Mouse (Mus musculus) right cerebral cortex, adult 18-20 months (tissue): ENCODE measurements at regions not wholly inside any gene's neighbourhood (a gene's known extent, or its start where the extent isn't known, plus 50 kb on each side); places are given as distances from the start of the nearest gene placed in this dataset.

Experiments used
- DNase-seq: peaks from one replicate; pipeline ENCODE4 v3.0.0; 2022; ENCODE audit warnings: mixed read lengths

DNA sequence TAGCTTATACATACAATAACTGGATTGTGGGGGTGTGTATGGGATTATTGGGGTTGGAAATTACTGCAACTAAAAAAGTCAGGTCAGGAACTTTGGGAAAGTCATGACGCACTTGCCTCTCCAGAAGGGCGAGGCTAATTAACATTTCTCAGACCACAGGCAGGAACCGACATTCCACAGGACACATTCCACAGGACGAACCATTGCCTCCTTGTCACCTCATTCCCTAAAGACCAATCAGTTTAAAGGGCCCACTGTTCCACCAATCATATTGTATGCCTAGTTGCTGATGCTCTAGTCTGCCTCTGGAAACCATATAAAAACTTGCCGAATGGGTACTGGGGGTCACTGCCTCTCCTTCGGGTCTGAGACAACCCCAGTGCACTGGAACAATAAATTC lies 113.0 kb upstream of the Pcgf5 start:
- no peak for DNase-seq

DNA sequence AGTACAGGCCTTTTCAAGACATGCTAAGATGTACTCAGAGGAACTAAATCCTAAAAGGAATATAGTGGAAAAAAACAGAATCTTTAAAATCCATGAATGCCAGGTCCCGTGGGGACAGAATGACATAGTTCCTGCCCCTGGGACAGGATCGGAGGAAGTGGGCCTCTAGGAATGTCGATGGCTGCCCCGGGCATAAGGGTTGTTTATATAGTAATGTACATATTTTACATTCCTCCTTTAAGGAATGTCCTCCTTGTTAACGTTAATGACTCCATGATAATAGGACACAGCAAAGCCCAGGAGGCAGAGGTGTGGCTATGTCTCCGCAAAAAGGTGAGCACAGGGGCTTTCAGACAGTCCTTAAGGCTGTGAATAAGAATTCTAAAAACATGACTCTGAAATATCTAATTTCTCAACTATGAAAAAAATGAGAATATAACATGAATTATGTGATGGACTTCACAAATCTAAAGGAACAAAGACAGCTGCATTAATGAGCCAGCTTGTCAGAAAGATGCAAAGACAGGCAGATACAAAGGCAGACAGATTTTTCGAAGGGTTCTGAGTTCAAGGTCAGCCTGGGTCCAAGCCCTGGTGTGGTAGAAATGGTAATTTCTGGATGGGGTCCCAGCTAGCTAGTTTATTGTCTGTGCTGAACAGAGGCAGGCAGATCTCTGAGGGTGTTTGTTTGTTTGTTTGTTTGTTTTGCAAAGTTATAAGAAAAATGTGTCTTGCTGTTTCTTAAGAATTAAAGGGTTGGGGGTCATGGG lies 111.3 kb upstream of the Pcgf5 start:
- no peak for DNase-seq

DNA sequence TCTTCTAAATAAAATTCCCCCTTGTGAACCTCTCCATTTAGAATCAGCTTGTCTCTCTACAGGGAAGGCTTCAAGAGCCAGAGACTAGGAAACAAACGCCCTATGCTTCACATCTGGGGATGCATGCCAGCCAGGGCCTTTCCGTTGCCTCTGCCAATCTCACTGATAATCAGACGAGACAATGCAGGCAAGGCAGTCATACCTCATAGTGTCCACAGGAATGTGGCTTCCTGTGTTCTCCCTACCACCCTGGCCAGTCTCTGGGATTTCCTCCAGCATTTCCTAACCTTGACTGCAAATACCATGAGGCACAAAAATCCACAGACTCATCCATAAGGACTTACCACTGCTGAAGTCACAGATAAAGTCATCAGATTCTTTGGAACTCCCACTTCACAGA lies 110.4 kb upstream of the Pcgf5 start:
- DNase-seq = no peak

GRCm38 (mm10) chr19:36238536-36238935 lies 109.6 kb upstream of the Pcgf5 start:
- DNase-seq = no peak

GRCm38 (mm10) chr19:36242396-36242795 lies 105.7 kb upstream of the Pcgf5 start:
- no peak for DNase-seq

DNA sequence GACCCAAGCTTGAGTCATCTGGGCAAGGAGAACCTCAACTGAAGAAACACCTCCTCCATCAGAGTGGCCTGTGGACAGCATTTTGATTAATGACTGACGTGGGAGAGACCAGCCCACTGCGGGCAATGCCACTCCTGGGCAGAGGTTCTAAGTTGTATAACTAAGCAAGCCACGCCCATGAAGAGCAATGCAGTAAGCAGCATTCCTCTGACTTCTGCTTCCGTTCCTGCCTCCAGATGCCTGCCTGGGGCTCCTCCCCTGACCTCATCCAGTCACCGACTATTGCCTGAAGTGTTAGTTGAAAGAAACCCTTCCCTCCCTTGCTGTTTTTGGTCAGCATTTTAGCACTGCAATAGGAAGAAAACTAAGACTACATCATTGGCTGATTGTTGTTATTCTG lies 105.2 kb upstream of the Pcgf5 start:
- no peak for DNase-seq

DNA sequence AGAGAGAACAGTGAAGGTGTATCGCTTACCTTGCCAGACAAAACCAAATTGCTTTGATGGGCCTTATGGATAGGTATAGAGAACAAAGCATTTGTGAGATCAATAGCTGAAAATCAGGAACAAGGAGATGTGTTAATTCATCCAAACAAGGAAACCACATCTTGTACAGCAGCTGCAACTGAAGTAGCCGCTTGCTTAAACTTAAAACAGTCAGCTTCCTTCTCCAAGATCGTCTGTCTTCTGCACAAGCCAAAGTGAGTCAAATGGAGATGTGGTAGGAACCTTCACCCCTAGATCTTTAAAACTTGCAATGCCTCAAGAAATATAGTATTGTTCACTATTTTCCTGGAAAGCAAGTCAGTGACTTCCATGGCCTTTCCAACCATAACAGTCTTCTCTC lies 95.6 kb upstream of the Pcgf5 start:
- no peak for DNase-seq

DNA sequence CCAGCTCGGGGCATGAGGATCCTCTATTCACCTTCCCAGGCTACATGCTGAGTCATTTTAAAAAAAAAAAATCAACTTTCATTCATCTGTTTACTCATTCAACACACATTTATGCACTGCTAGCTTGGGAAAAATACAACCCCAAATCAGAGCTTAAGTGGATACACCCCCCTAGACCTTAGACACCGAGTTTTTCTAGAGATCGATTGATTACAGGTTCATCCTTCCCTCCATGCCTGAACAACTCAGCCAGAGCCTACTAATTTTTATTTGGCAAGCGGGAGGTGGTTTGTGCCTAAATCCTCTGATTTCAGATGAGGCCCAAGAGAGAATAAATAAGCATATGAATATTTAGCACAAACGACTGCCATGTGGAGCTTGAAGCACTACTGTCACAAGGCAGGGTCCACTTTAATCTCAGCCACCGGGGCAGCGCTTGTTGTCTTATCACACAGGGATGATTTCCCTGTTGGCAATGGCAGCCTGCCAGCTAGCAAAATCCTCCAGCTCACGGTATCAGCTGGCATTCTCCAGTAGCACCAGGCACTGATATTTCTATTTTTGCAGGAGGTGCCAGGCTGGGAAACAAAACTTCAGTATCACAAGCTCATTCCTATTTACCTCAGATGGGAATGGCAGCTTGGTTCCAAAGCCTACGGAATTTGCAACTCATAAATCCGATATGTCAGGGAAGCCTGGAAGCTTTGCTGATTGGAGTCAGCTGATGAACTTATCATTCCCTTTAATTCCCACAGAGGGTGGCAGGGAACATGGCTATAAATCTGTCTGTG lies 90.2 kb upstream of the Pcgf5 start:
- peak; percentile 35 for DNase-seq

DNA sequence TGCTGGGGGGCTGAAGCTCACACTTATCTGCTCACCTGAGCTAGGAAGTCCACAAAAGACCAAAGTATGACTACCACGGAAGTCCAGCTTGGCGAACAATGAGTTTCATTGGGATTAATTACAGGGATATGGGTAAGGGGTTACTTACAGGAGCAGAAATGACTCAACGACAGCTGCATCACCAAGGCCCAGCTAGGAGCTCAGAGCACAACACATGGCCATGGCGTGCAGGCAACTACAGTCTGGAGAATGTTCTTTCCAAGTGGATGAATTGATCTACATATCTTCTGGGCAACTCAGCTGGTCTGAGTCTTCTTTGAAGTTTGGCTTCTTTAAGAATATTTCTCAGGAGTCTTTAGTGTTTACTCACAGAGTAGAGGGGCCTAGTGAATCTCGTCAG lies 86.3 kb upstream of the Pcgf5 start:
- DNase-seq = no peak

DNA sequence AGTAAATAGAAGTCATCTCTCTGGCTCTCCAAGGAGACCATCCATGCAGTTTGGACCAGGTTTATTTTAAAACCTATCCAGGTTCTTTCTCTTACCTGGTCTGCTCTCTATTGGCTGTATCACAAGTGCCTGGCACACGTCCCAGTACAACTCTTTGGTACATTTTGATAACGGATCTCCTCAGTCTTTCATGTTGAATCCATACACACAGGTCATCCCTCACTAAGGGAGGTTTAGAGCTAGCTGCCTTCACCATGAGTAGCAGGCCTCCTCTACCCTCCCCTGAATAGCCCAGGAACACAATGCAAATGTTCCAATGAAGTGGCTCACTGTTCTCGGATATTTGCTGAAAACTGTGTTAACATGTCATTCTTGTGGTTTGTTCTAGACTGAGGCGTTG lies 84.2 kb upstream of the Pcgf5 start:
- no peak for DNase-seq

DNA sequence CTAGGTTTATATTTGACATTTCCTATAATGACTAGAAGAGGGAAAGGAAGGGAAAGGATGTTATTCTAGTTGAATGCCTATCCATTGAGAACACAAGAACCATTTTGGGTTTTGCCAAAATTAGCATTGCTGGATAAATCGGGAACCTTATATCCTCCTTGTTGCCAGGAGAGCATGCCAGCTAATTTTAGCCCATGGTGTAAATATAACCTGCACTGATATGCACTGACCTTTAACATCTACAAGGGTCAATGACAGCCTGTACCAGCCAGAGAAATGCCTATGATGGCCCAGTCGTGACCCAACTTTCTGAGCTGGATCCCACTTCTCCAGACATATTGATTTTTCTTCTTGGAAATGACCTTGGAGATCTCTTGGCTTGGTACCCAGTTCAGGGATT lies 83.7 kb upstream of the Pcgf5 start:
- no peak for DNase-seq

DNA sequence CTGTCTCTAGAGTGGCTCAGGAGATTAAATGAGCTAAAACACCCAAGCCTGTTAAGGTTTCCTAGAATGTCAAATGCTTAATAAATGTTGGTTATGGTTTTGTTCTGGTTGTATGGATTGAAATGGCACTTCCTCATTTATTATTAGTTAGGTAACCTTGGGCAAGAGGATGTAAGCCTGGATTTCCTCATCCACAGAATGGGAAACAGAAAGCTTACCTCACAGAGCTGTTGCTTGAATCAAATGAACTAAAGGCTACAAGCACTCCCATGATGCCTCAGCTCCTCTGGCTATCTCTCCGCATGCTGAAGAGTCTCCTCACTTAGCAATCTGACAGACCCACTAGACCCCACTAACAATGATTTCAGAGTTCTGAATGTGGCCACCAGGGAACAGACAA lies 82.8 kb upstream of the Pcgf5 start:
- no peak for DNase-seq

- no peak for DNase-seq
Measured at GRCm38 (mm10) chr19:36266346-36266745, 81.8 kb upstream of the Pcgf5 start.

DNA sequence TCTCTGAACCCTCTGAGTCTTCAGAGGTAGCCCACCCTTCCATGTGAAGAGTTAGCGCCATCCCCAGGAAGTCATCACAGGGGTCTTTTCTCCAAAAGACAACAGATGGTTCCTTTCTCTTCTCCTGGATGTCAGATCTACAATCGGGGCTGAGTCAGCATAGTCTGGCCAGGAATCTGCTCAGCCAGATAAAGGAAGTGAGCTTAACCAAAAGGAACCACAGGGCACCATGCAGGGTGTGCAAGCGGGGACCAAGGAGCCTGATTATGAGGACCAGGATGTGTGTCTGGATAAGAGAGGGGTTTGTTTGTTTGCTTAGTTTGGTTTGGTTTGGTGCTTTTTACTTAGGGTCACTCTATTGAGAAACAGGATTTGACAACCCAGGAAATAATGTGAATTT lies 74.6 kb upstream of the Pcgf5 start:
- DNase-seq = no peak

- no peak for DNase-seq
Measured at GRCm38 (mm10) chr19:36285465-36285864, 62.6 kb upstream of the Pcgf5 start.

DNA sequence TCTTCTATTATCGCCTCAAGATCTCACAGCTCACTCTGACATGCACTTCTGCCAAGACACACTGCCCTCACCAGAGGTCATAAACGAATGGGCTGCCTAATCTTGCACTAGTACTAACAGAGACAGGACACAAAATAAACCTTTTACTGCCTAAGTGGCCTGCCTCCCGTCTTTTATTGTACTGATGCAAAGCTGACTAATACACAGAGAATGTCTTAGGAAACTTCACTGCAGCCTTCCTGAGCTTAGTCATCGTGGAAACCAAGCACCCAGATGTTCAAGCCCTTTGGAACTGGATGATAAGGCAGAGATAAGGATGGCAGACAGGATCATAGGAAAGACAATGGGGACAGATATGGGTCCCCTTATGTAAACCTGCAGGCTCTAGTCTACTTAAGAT lies 57.3 kb upstream of the Pcgf5 start:
- no peak for DNase-seq

GRCm38 (mm10) chr19:36293177-36293969 lies 54.7 kb upstream of the Pcgf5 start:
- no peak for DNase-seq
